Mouse (Mus musculus) CH12.LX (cell line): ENCODE results near the gene Slc35e1.

Experiments
- BHLHE40 ChIP-seq: IDR thresholded peaks from 2 replicates; pipeline ENCODE4 v1.6.1; 2011; ENCODE audit warnings: mild to moderate bottlenecking, low read depth, low read length, improper control_type of control experiment
- CTCF ChIP-seq, 2 experiments: IDR thresholded peaks in 1 of 2; conservative IDR thresholded peaks in 1 of 2; 2 replicates each; pipeline ENCODE4 v1.5.1; 2011 to 2012; ENCODE audit warnings: low read depth in 2 of 2, low read length in 2 of 2, improper control_type of control experiment in 1 of 2, inconsistent platforms in 1 of 2, mild to moderate bottlenecking in 1 of 2, moderate library complexity in 1 of 2
- JUN ChIP-seq: IDR thresholded peaks from 2 replicates; pipeline ENCODE4 v1.6.1; 2011; ENCODE audit warnings: low read depth, mild to moderate bottlenecking, low read length, improper control_type of control experiment, moderate library complexity; ENCODE audit not compliant: insufficient read depth
- MYC ChIP-seq: IDR thresholded peaks from 2 replicates; pipeline ENCODE4 v1.6.1; 2011; ENCODE audit warnings: low read depth, mild to moderate bottlenecking, improper control_type of control experiment, low read length
- NRF1 ChIP-seq: IDR thresholded peaks from 2 replicates; pipeline ENCODE4 v1.6.1; 2014; ENCODE audit warnings: low read depth, mild to moderate bottlenecking, inconsistent platforms, low read length, improper control_type of control experiment, moderate library complexity
- POLR2A ChIP-seq: IDR thresholded peaks from 2 replicates; pipeline ENCODE4 v1.6.1; 2011; ENCODE audit warnings: low read depth, mild to moderate bottlenecking, improper control_type of control experiment, low read length
- POLR2AphosphoS2 ChIP-seq: IDR thresholded peaks from 2 replicates; pipeline ENCODE4 v1.6.1; 2011; ENCODE audit warnings: low read depth, low read length, improper control_type of control experiment
- SIN3A ChIP-seq: IDR thresholded peaks from 2 replicates; pipeline ENCODE4 v1.6.1; 2012; ENCODE audit warnings: low read length, improper control_type of control experiment, inconsistent platforms
- UBTF ChIP-seq: IDR thresholded peaks from 2 replicates; pipeline ENCODE4 v1.6.1; 2012; ENCODE audit warnings: low read depth, mild to moderate bottlenecking, inconsistent platforms, low read length, improper control_type of control experiment, moderate library complexity
- ZKSCAN1 ChIP-seq: IDR thresholded peaks from 2 replicates; pipeline ENCODE4 v1.6.1; 2012; ENCODE audit warnings: low read depth, inconsistent platforms, low read length, improper control_type of control experiment, borderline replicate concordance

GRCm38 (mm10) chr8:72464211-72464610 is 28.2 kb downstream of the Slc35e1 start:
- TF ChIP-seq UBTF: no peak
- TF ChIP-seq JUN: no peak
- TF ChIP-seq ZKSCAN1: no peak
- no peak for TF ChIP-seq SIN3A
- TF ChIP-seq POLR2AphosphoS2: no peak
- TF ChIP-seq POLR2A: no peak
- no peak for TF ChIP-seq CTCF (conservative IDR thresholded peaks at IDR 0.05 in 1 of 2, IDR thresholded peaks at IDR 0.05 in 1 of 2; ENCODE audit: low read depth in 2 of 2, low read length in 2 of 2)
- no peak for TF ChIP-seq NRF1
- no peak for TF ChIP-seq MYC
- no peak for TF ChIP-seq BHLHE40
